Mouse (Mus musculus) brain, embryonic 18.5 days (tissue): ENCODE measurements at regions not wholly inside any gene's neighbourhood (a gene's known extent, or its start where the extent isn't known, plus 50 kb on each side); places are given as distances from the start of the nearest gene placed in this dataset.
"Not testable (repeated sequence)": the region's sequence is repeated elsewhere in the genome, so short reads cannot be mapped to it uniquely, and the experiment has no call there.

ENCODE experiments used
- DNase-seq: peaks from one replicate; pipeline ENCODE4 v3.0.0-alpha.2; 2012; ENCODE audit warnings: low read depth, low spot score

DNA sequence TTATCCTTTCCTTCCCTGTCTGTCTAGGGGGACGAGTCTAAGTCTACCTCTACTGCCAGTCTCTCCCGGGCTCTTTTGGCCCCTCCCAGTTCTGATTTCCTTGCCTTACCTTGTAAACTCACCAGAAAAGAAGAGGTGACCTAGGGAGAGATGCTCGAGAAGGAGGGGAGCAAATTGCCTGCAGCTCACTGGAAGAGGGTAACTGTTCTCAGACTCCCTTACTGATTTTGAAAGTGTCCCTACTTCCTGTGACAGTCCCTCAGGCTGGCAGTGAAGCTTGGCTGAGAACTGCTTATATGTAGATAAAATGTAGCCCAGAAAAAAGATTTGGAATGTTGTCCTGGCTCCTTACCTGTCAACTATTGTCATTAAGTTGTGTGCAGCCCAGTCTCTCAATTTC, 180.6 kb upstream of the Tab2 start:
- no peak for DNase-seq

DNA sequence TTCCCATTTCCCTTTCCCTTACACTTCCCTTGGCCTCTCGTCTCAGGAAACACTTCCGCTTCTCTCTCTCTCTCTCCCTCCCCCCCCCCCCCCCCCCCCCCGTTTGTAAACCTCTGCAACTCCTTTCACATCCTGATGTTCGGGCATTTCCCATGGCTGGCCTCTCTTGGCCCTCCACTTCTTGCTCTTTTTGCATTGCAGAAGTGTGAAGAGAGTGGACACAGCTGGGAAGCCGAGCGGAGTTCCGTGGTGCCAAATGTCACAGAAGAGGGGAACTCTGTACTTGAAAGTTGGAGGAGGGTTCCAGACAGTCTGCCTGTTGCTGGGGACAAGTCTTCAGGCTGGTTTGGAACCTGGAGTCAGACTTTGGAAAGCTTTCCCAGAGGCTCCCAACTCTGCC, 179.2 kb upstream of the Tab2 start:
- no peak for DNase-seq

DNA sequence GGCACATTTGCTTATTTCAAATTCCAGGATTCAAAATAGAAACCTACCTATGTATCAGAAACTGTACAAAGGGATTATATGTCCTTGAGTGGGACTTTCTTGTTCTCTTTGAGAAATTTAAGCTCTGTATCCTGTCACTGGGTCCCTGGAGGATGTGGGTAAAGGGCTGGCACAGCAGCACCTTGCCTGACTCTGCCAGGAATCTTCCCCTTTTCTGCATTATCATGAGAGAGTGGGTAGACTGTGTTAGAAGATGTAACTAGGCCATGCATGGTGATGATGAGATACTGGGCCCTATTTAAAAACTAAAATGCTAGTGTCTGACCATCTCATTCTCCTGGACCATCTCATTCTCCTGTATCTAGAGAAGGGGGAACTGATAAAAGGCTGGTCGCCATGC, 178.4 kb upstream of the Tab2 start:
- DNase-seq, result no peak

DNA sequence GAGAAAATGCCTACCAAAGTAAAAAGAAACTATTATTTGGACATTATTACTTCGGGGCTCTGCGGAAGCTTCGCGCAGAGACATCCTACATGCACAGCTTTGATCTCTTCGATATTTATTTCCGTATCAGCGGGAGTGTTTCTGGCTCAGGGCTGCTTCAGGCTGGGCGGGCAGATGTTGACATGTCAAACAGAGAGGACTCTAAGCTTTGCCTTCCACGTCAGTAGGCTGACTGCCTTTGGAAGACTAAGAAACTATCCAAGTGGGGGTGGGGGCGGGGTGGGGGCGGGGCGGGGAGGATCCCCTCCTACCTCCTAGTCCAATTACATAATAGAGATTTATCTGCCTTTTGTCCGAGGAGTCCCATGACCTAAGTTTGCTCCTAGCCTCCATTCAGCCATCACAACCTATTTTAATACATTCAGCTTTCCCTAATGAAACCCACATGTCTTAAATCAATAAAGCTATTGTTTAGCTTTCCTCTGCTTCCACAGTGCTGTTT, 177.5 kb upstream of the Tab2 start:
- DNase-seq, result no peak

DNA sequence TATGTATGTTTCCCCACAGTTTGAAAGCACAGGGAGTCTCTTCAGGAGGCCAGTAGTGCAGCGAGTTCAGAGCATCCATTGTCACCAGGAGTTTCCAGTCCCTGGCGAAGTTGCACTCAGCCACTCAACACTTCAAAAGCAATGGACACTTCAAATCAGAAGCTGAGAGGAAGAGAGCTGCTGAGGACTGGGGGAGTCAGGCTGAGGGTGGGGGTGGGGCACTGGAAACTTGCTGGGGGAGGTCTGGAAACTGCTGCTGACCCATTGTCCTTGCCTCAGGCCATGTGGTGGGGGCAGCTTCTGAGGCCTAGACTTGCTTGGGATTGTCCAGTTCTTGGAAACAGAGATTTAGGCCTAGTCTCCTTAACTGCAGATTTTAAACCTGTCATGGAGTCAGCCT, 176.8 kb upstream of the Tab2 start:
- DNase-seq, result no peak

DNA sequence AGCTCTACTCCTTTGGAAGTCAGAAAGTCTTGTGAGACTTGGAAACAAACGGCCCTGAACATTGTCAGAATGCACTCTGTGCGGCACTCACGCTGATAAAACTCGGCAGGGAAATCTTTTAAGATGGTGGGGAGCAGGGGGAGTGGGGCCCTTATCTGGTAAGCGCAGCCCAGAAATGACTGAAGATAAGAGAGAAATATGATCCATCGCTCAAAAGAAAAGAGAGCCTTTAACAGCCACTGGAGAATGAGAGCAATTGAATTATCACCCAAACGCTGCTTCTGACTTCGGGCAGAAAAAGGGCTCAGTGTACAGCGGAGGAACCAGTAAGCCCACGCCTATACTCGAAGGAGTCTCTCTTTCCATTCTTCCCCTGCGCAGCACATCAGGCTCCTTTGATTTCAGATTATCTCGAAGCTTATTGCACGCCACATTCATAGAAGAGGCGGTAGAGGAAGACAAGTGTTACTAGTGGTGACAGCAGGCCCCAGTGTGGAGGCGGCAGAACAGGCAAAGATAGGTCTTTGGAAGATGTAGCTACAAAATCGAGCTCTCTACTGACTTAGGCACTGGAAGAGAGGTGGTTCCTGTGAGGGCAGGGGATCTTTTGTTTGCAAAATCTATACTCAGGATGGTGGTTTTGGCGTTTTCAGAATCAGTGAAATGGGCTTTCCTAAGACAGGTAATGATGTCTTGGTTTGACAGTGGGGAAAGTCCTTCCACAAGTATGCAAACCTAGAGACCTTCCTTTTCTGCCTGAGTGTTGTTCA, 174.6 kb upstream of the Tab2 start:
- DNase-seq, result no peak

DNA sequence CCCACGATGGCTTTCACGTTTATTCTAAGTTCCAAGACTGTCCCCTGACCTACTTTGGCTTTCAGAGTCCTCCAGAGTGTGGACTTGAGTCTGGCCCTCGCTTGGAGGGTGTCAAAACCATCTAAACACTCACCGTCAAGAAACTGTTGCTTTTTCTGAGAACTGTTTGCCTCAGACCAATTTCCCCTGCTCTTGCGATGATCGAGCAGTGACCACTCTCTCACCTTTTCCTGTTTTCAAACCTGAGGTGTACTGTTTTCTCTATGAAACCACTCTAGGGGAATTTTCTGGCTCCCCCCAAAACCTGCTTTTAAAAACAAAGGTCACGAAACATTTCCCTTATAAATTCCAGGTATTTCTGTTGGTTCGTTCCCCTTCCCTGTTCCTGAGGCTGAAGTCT, 174.0 kb upstream of the Tab2 start:
- DNase-seq, result no peak

DNA sequence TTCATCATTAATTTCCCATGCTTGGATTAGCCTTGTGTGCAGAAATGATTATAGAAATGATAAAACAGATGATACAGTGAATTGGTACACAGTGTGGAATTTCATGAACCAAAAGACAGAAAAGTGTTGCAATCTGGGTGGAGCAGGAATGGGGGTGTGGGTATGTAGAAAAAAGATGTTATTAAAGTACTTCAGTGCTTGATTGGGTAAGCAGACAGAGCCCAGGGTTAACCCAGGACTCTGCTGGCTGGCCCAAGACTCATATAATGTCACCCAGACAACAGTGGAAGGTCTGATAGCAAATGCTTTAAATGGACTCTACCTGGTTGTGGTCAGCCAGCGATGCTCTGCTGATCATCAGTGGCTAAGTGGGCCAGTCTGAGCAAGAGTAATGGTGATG, 168.1 kb upstream of the Tab2 start:
- no peak for DNase-seq

DNA sequence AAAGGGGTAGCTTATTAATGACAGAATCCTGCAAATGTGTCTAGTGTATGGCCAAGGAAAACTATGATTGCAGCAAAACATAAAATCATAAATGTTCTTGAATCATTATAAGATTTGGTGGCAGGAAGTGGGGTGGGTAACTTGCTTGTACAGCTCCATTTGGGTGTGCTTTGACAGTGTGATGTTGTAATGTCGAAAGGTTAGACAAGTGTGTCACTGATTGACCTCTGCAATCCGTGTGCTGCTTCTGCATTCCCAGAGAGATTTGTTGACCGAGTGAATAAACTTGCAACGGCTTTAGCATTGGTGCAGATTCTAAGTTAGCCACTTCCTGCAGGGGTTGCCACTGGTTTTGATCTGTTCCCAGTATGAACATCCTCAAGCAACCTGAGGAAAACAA, 165.9 kb upstream of the Tab2 start:
- no peak for DNase-seq

DNA sequence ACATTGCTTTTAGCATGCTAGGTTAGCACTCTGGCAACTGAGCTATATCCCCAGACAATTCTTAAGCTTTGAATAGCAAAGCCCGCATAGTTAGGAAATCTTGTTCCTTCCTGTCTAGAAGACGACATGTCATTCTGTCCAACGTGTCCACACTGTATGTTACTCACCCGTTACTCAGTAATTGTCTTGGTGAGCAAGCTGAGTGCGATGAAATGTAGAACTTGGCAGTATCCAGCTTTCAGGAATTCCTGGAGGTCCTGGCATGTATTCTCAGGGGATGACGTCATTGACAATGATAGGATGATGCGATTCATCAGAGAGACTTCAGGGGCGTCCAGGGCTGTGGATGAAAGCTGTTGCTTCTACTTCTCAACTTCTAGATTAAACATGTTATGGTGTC, 160.8 kb upstream of the Tab2 start:
- no peak for DNase-seq

DNA sequence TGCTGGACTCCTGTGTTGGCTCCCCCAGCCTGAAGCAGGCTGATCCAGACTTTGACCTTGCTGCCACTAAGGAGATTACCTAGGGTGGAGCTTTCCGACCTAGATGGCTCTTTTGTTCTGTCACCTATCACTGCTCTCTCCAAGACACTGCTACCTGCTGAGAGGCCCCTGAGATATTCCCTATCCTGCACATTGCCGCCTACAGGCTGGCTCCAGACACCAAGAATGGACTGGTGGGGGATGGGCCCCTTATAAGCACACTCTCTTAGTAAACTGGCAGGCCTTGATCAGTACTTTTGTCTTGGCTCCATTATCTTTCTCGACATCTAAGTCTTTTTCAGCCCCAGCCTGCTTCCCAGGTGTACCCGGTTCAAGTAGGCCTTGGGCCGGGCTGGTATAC, 158.9 kb upstream of the Tab2 start:
- DNase-seq, result not testable (repeated sequence)

DNA sequence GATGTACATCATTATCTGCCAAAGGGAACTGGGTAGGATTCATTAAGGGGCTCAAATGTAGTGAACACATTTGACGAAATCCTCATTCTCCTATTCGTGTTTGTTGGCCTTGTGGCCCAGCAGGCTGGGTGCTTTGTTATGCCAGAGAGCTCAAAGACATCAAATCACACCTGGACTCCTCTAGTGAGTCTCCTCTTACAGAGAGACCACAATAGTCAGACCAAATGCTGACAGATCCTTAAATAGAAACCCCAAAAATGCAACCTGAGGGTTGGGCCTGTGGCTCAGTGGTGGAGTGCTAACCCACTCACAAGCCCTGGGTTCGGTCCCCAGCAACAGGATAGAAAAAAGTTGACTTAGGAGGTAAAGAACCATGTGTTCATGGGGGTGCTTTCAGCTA, 158.5 kb upstream of the Tab2 start:
- no peak for DNase-seq

DNA sequence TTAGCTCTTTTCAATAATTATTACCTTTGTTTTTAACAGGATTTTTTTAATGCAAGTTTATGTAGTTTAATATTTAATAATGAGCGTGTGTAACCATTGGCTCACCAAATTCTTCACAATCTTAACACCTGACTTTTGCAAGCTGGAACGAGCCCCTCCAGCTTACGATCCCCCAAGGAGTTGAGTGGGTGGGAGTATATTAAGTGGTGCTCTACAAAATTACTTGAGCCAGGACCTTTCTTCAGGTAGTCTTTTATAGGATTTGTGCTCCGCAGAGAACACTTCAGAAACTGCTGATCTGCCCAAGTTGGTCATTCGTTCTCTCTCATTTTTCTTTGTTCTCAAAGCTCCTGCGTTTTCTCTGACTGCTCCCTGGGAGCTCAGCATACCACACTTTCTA, 144.5 kb upstream of the Tab2 start:
- no peak for DNase-seq

DNA sequence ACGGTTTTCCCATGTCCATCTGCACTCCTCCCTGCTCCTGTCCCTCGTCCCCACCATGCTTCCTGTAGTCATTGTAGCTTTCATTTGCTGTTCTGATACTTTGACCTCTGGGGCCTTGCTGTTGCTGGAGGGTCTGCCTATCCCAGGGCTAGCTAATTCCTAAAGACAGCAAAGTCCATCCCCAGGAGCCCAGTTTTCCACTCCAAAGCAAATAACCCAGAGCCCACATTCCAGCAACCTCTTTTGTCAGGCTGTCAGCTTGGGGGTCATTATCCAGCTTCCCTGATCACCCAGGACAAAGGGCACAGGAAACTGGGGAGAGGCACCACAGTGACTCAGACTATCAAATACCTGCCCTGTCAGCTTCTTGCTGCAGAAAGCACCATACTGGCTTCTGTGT, 139.9 kb upstream of the Tab2 start:
- no peak for DNase-seq

DNA sequence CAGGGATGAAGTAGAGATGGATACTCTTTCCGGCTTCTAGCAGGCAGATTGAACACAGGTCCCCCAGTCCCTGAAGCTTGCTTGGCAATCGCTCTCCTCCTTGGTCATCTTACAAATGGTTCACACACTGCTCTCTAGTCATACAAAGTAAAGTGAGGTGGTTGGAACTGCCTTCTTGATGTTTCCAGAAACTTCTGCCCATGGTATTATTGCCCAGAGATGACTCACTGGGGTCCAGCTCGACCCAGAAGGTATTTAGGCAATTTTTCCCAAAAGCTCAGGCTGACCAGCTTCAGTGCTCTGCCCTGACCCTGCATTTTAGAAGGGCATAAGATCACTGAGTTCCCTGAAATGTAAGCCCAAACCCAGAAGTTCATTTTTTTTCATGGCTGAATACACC, 139.2 kb upstream of the Tab2 start:
- DNase-seq, result no peak

DNA sequence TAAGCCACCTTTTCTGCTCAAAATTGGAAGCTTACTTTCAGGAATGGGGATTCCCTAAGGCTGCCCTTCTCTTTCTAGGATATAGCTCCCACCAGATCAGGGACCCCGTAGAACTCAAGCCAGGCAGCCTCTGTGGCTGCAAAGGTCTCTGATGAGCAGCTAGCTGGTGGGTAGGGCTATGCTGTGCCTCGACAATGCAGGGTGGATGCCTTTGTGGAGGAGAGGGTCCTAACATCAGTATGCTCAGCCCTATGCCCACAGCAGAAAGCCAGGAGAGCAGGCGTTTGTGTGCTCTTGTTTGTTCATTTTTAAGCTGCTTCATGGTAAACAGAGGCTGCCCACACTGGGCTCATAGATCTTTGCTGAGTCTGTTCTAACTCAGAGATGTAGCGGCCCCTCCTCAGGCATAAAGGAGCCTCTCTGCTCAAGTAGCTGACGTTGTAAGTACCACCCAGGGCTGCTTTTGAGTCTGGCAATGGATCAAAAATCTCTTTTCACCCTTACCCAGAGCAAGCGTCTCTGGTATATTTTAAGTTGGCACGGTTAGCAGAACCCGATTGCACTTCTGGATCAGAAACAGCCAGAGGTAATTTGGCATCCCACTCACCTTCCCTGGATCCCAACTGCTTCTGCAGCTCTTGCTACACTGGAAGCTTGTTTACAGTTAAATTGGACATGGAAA, 136.0 kb upstream of the Tab2 start:
- DNase-seq, result no peak

DNA sequence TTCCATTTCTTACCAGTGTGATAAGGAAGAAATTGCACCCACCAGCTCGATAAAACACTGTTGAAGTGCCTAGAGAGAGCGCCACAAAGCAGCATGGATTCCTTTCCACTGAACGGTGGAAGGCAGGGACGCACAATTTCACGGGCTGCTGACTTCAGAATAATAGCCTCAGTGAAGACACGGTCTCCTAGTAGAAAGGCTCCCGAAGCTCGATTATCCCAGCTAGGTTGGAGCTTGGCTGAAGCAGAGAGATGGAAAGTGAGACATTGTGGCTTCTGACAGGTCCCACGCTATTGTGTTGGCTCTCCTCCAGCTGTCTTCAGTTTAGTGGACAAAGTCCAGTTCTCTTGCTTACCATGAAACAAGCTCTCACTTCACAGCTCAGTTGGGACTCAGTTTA, 133.3 kb upstream of the Tab2 start:
- no peak for DNase-seq

DNA sequence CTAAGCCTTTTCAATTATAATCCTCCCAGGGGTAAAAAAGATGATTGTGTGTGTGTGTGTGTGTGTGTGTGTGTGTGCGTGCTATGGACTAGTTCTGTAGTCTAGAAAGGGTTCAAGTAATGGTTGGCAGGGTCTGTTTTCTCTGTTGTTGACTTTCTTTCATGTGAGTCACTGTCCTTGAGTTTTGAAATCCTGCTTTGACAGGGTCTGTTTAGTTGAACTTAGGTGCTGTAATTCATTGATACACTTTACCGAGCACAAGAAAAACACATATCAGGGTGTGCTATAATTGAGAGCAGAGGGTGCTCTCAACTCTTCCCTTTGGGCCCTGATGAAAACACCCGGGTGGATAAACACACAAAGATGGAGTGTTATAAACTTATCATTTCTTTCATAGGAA, 132.7 kb upstream of the Tab2 start:
- DNase-seq, result no peak

DNA sequence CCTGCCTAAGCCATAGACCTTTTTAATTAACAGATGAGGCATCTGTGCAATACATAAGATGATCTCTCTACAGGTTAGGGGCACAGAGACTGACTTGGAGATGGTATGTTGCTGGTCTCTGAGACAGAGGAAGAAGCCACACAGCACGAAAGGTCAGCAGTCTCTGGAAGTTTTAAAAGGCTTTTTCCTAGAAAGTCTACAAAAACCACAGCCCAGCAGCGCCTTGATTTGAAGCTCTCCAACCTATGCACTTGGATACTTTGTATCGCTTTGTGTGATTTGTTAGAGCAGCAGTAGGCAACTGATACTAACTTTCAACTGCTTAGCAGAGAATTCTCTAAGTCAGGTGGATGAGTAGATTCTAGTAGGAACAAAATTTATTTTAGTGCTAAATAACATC, 132.3 kb upstream of the Tab2 start:
- DNase-seq, result no peak

DNA sequence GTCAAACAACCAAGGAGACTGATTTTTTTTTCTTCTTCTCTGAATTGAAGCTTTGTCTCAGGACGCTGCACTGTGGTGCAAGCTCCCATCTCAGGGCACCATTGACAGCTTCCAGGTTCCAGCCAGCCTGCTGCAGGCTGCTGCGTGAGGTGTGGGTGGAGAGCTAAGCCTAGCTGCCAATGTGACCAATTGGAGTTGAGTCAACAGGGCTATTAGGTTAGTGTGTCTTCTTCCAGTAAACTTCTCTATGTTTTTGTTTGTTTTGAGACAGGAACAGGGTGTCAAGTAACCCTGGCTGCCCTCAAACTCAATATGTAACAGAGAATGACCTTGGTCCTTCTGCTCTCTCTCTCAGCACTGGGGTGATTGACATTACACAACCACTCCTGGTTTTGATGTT, 131.1 kb upstream of the Tab2 start:
- DNase-seq, result no peak

DNA sequence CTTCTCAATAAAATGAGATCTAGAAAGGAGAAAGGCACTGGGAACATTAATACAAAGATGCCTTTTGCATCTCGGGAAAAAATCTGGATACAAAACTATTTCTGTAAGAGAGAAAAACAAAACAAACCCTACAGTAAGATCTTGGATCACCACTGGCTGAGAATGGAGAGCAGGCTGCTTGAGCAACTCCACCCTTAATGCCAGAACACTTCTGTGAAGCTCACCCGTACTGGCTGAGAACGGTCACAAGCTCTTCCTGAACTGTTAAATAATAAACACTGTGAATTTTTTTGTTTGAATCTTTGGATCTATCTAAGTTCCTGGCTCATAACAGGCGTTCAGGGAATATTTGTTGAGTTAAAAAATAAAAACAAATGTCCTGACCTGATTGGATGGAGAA, 130.4 kb upstream of the Tab2 start:
- no peak for DNase-seq

DNA sequence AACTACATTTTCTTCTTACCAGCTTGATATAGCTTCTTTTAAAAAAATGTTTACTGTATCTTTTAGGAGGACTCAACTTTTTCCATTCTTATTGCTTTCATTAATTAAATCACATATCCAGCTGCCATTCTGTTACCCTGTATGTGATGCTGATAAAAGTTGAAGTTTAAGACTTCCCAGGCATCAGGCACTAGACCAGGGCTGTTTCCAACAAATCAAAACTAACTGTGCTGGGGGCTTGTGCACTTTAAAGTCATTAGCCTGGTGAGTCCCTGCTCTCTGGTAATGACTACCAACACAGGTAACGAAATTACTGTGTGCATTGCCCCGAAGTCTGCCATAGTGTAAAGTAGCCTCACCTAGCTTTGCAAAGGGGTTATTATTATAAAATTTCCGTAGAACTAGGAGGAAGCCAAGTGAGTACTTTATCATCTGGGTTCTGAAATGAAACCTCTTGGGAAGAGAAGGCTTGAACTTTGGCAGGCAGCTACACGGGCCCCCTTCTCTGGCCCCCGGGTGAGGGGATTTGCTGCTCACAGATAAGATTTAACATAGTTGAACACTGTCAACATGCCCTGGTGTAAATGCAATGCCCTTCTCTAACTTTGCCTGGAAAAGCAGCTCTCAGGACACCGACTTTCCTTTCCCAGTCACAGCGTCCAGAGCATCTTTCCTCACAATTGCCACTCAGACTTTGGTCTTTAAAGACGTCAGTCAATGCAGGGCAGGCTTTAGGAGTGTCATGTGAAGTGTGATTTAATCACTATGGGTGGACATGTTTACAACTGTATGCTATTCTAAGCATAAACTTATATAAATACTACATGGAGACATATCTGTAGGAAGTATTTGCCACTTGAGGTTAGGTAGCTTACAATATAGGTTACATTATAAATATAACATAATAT, 122.1 kb upstream of the Tab2 start:
- no peak for DNase-seq
